In the genomic region with DNA sequence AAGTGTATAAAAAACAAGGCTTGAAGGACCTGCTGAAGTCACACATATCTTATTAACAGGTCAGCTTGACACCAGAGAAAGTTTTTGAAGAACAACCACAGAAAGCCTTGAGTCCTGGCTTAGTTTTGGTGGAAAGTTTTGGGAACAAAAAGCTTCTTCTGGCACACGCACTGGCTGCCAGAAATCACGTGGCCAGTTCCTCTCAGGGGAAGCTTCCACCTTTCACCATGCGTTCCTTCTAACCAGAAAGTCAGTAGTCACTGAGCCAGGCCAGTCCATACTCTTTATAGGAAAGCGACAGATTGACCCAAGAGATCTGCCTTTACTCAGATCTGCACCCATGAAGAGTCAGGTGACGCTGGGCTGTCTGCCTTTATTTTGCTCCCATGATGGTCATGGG, we compare ENCODE assay signal across 18 mouse cellular contexts. TPM values are rescaled to one million over a fixed set of nuclear protein-coding genes. Genes with fewer than 3 reads are reported as not detected.
A peak's percentile ranks its signal among the peaks of the same experiment; 100 is the strongest.
DNase-seq lines count a peak whose midpoint lies in the region; TF ChIP-seq lines count a peak whose summit lies in the region.
"Had no signal": no experiment of that assay in that cellular context is flagged by ENCODE, and none has a peak within 500 bp of the region (broad histone marks: within the 10 kb centered on the region; RNA-seq: fewer than 3 reads in every experiment).

No protein-coding gene starts in this region.

- H3K27ac ChIP-seq in gastrocnemius, adult 2 months, result peak overlapping the region; percentile 46; the same call in 1 of the 2 replicates

- no peak for DNase-seq in gastrocnemius, adult 2 months
- DNase-seq in gastrocnemius, postnatal 4 days (ENCODE audit: low spot score in 2 of 2), result no peak
- DNase-seq in heart, adult 11 months, result peak; percentile 70
- DNase-seq in heart, adult 18-20 months, result no peak
- DNase-seq in ovary, adult 18-20 months (ENCODE audit: low spot score), result peak; percentile 51
- DNase-seq in ovary, postnatal 10 days (ENCODE audit: low spot score), result no peak
- DNase-seq: adrenal gland, adult 2 months; adrenal gland, adult 8-10 months; adrenal gland, postnatal 10 days; adrenal gland, postnatal 14 days; adrenal gland, postnatal 25 days; adrenal gland, postnatal 36 days; B cell, adult 2 months; cerebellum, adult 11 months; cerebellum, adult 11-12 months; cerebellum, adult 18-20 months had no signal

- intact Hi-C loops in gastrocnemius, adult 2 months (cut with DNase I), result no loop called here

- no peak for TF ChIP-seq CTCF in gastrocnemius, adult 2 months (IDR thresholded peaks at IDR 0.05)

- H3K4me3 ChIP-seq in gastrocnemius, adult 2 months, result no peak overlapping the region

RNA-seq across cellular contexts. Expression of a gene that starts 12.1 kb away (rescaled TPM):
- 100 to 1,000 TPM; 491 to 601 TPM for total RNA-seq in gastrocnemius, adult 2 months (2021)
- 100 to 1,000 TPM; 203 to 249 TPM for total RNA-seq in gastrocnemius, postnatal 4 days (2021)
- 100 to 1,000 TPM; 112 to 126 TPM for total RNA-seq in heart, adult 18-20 months (2021)
- total RNA-seq: adrenal gland, postnatal 36 days; CH12.LX; MEL had no signal

Comparison
In these comparisons a context has a peak if more than half of its experiments do, and no peak if none do; other contexts are left out.
1. DNase-seq: peak in heart, adult 11 months (single experiment) and ovary, adult 18-20 months (single experiment); none in gastrocnemius, adult 2 months (single experiment), gastrocnemius, postnatal 4 days (0 of 2), heart, adult 18-20 months (0 of 2) and ovary, postnatal 10 days (single experiment).